Mouse (Mus musculus) heart, adult 2 months (tissue): ENCODE measurements around the gene Vstm4.

Experiments
- CTCF ChIP-seq: fragments of 200-600 bp; IDR thresholded peaks from 2 replicates; pipeline ENCODE4 v1.8.1; 2022; ENCODE audit warnings: antibody characterized with exemption, mild to moderate bottlenecking, moderate library complexity
- EP300 ChIP-seq: fragments of 200-500 bp; IDR thresholded peaks from 2 replicates; pipeline ENCODE4 v1.6.1; 2011; ENCODE audit warnings: low read depth, low read length, control low read depth; ENCODE audit not compliant: insufficient read depth
- POLR2A ChIP-seq: fragments of 200-500 bp; IDR thresholded peaks from 2 replicates; pipeline ENCODE4 v1.6.1; 2011; ENCODE audit warnings: mild to moderate bottlenecking, low read depth, low read length, control low read depth; ENCODE audit not compliant: insufficient read depth

DNA sequence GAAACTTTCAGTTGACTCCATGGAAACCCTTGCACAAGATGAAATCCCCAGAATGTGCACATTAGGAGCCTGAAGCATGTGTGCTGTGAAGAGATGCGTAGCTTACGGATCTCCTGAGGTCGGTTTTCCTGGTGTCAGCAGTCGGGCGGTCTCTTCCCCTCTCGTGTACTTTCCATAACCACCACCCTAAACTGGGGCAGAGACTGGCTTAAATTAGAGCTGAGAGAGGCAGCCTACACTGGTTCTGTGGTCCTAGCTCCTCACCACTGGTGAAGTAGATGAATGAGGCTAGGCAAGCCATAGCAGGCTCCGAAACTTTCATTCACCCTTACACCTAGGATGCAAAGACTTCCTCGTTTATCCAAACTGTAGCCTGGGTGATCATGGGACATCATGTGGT is 75.7 kb downstream of the Vstm4 start:
- TF ChIP-seq POLR2A (no peak), CTCF (no peak), EP300 (no peak)
